Mouse (Mus musculus): ENCODE results near the gene Olfr791. TPM values are rescaled to one million over a fixed set of nuclear protein-coding genes. Genes with fewer than 3 reads are reported as not detected.

Gene Olfr791
- not detected in 2 replicates for total RNA-seq (2015)
- not detected in 2 replicates for total RNA-seq (2017)

- ATAC-seq (ENCODE audit: poor library complexity, severe bottlenecking): no peak
These were observed at the start of gene Olfr791 for GRCm38 (mm10) chr10:129521492-129521891. TSS of gene Olfr791 (plus strand) at chr10:129521792.

GRCm38 (mm10) chr10:129473256-129473655 is 48.3 kb upstream of the Olfr791 start:
- no peak for ATAC-seq (ENCODE audit: poor library complexity, severe bottlenecking)

GRCm38 (mm10) chr10:129473723-129474122 is 47.9 kb upstream of the Olfr791 start:
- ATAC-seq (ENCODE audit: poor library complexity, severe bottlenecking): no peak

GRCm38 (mm10) chr10:129484452-129484851 is 37.1 kb upstream of the Olfr791 start, which contains the start of gene Olfr789:
TSS of gene Olfr789 (plus strand) at chr10:129484752.
- no peak for ATAC-seq (ENCODE audit: poor library complexity, severe bottlenecking)

- no peak for ATAC-seq (ENCODE audit: poor library complexity, severe bottlenecking)
These were observed 31.5 kb upstream of the Olfr791 start for GRCm38 (mm10) chr10:129490101-129490500.

- ATAC-seq (ENCODE audit: poor library complexity, severe bottlenecking): no peak
These were observed 23.4 kb upstream of the Olfr791 start, which contains the start of gene Olfr790 for GRCm38 (mm10) chr10:129498192-129498591. TSS of gene Olfr790 (plus strand) at chr10:129498492.

- ATAC-seq (ENCODE audit: poor library complexity, severe bottlenecking): no peak
These were observed 17.3 kb downstream of the Olfr791 start, which contains the start of gene Olfr792 for GRCm38 (mm10) chr10:129538862-129539261. TSS of gene Olfr792 (plus strand) at chr10:129539162.

GRCm38 (mm10) chr10:129549354-129549753 is 27.8 kb downstream of the Olfr791 start:
- no peak for ATAC-seq (ENCODE audit: poor library complexity, severe bottlenecking)

- no peak for ATAC-seq (ENCODE audit: poor library complexity, severe bottlenecking)
These were observed 45.8 kb downstream of the Olfr791 start, which contains the start of gene Olfr794 for GRCm38 (mm10) chr10:129567355-129567754. TSS of gene Olfr794 (plus strand) at chr10:129567655.

GRCm38 (mm10) chr10:129577066-129577465 is 55.5 kb downstream of the Olfr791 start:
- no peak for ATAC-seq (ENCODE audit: poor library complexity, severe bottlenecking)

Other genes starting within 250 kb of the Olfr791 start
- not detected in 2 replicates for gene Olfr780, start 203.7 kb upstream of the Olfr791 start, total RNA-seq (2015)
- not detected in 2 replicates for gene Olfr780, start 203.7 kb upstream of the Olfr791 start, total RNA-seq (2017)
- not detected in 2 replicates for gene Olfr781, start 192.9 kb upstream of the Olfr791 start, total RNA-seq (2015)
- gene Olfr781, start 192.9 kb upstream of the Olfr791 start, total RNA-seq (2017): not detected in 2 replicates
- not detected in 2 replicates for gene Olfr782, start 172.9 kb upstream of the Olfr791 start, total RNA-seq (2015)
- gene Olfr782, start 172.9 kb upstream of the Olfr791 start, total RNA-seq (2017): not detected in 2 replicates
- 0.11 and 0.14 TPM in 2 replicates for gene Olfr784, start 137.7 kb upstream of the Olfr791 start, total RNA-seq (2015)
- 0.15 and 0.16 TPM in 2 replicates for gene Olfr784, start 137.7 kb upstream of the Olfr791 start, total RNA-seq (2017)
- not detected in 2 replicates for gene Olfr785, start 116.4 kb upstream of the Olfr791 start, total RNA-seq (2015)
- gene Olfr785, start 116.4 kb upstream of the Olfr791 start, total RNA-seq (2017): not detected in 2 replicates
- not detected in 2 replicates for gene Olfr786, start 94.5 kb upstream of the Olfr791 start, total RNA-seq (2015)
- not detected in 2 replicates for gene Olfr786, start 94.5 kb upstream of the Olfr791 start, total RNA-seq (2017)
- gene Olfr787, start 59.9 kb upstream of the Olfr791 start, total RNA-seq (2015): not detected in 2 replicates
- not detected in 2 replicates for gene Olfr787, start 59.9 kb upstream of the Olfr791 start, total RNA-seq (2017)
- not detected in 2 replicates for gene Olfr788, start 50.8 kb upstream of the Olfr791 start, total RNA-seq (2015)
- gene Olfr788, start 50.8 kb upstream of the Olfr791 start, total RNA-seq (2017): not detected in 2 replicates
- not detected in 2 replicates for gene Olfr789, start 37.0 kb upstream of the Olfr791 start, total RNA-seq (2015)
- not detected in 2 replicates for gene Olfr789, start 37.0 kb upstream of the Olfr791 start, total RNA-seq (2017)
- not detected in 2 replicates for gene Olfr790, start 23.3 kb upstream of the Olfr791 start, total RNA-seq (2015)
- gene Olfr790, start 23.3 kb upstream of the Olfr791 start, total RNA-seq (2017): not detected in 2 replicates
- not detected in 2 replicates for gene Olfr792, start 17.4 kb downstream of the Olfr791 start, total RNA-seq (2015)
- gene Olfr792, start 17.4 kb downstream of the Olfr791 start, total RNA-seq (2017): not detected in 2 replicates
- not detected in 2 replicates for gene Olfr794, start 45.9 kb downstream of the Olfr791 start, total RNA-seq (2015)
- not detected in 2 replicates for gene Olfr794, start 45.9 kb downstream of the Olfr791 start, total RNA-seq (2017)
- not detected in 2 replicates for gene Olfr796, start 90.8 kb downstream of the Olfr791 start, total RNA-seq (2015)
- not detected in 2 replicates for gene Olfr796, start 90.8 kb downstream of the Olfr791 start, total RNA-seq (2017)
- not detected in 2 replicates for gene Olfr798, start 106.1 kb downstream of the Olfr791 start, total RNA-seq (2015)
- gene Olfr798, start 106.1 kb downstream of the Olfr791 start, total RNA-seq (2017): not detected in 2 replicates
- gene Olfr799, start 115.7 kb downstream of the Olfr791 start, total RNA-seq (2015): not detected in 2 replicates
- gene Olfr799, start 115.7 kb downstream of the Olfr791 start, total RNA-seq (2017): not detected in 2 replicates
- gene Olfr800, start 135.9 kb downstream of the Olfr791 start, total RNA-seq (2015): not detected in 2 replicates
- gene Olfr800, start 135.9 kb downstream of the Olfr791 start, total RNA-seq (2017): not detected in 2 replicates
- gene Olfr801, start 152.1 kb downstream of the Olfr791 start, total RNA-seq (2015): not detected in 2 replicates
- gene Olfr801, start 152.1 kb downstream of the Olfr791 start, total RNA-seq (2017): not detected in 2 replicates
- not detected in 2 replicates for gene Olfr802, start 166.4 kb downstream of the Olfr791 start, total RNA-seq (2015)
- gene Olfr802, start 166.4 kb downstream of the Olfr791 start, total RNA-seq (2017): not detected in 2 replicates
- gene Olfr803, start 172.5 kb downstream of the Olfr791 start, total RNA-seq (2015): not detected in 2 replicates
- not detected in 2 replicates for gene Olfr803, start 172.5 kb downstream of the Olfr791 start, total RNA-seq (2017)
- gene Olfr804, start 181.4 kb downstream of the Olfr791 start, total RNA-seq (2015): not detected in 2 replicates
- gene Olfr804, start 181.4 kb downstream of the Olfr791 start, total RNA-seq (2017): not detected in 2 replicates
- not detected in 2 replicates for gene Olfr805, start 207.6 kb downstream of the Olfr791 start, total RNA-seq (2015)
- gene Olfr805, start 207.6 kb downstream of the Olfr791 start, total RNA-seq (2017): not detected in 2 replicates
- gene Olfr806, start 220.1 kb downstream of the Olfr791 start, total RNA-seq (2015): not detected in 2 replicates
- gene Olfr806, start 220.1 kb downstream of the Olfr791 start, total RNA-seq (2017): not detected in 2 replicates
- not detected in 2 replicates for gene Olfr807, start 236.0 kb downstream of the Olfr791 start, total RNA-seq (2015)
- not detected in 2 replicates for gene Olfr807, start 236.0 kb downstream of the Olfr791 start, total RNA-seq (2017)
- not detected in 2 replicates for gene Olfr808, start 243.7 kb downstream of the Olfr791 start, total RNA-seq (2015)
- not detected in 2 replicates for gene Olfr808, start 243.7 kb downstream of the Olfr791 start, total RNA-seq (2017)

Measured in megakaryocyte, adult 5-6 weeks (primary cell).